Mouse (Mus musculus) heart, postnatal 4 days (tissue): ENCODE results near the gene Borcs6. TPM values are rescaled to one million over a fixed set of nuclear protein-coding genes. Genes with fewer than 3 reads are reported as not detected.

Experiments
- DNase-seq: peaks from one replicate; pipeline ENCODE4 v3.0.0; 2021
- total RNA-seq, 2 experiments: library from RNA; stranded (reverse); gene quantifications; 2 replicates each; pipeline ENCODE4 v1.2.3; 2021

Borcs6 gene
- total RNA-seq, 2 experiments from 2014 or later = 13.8 to 14.3 TPM

- DNase-seq = no peak
Observed at GRCm38 (mm10) chr11:69071262-69071661, 11.7 kb downstream of the Borcs6 start.

GRCm38 (mm10) chr11:69072234-69072633 lies 12.7 kb downstream of the Borcs6 start:
- DNase-seq = no peak

GRCm38 (mm10) chr11:69072666-69073064 lies 13.1 kb downstream of the Borcs6 start:
- no peak for DNase-seq

- peak; percentile 84 for DNase-seq
Observed at GRCm38 (mm10) chr11:69073065-69073888, 13.8 kb downstream of the Borcs6 start.

GRCm38 (mm10) chr11:69073951-69074775 lies 14.6 kb downstream of the Borcs6 start:
- no peak for DNase-seq

GRCm38 (mm10) chr11:69074776-69075069 lies 15.2 kb downstream of the Borcs6 start:
- DNase-seq = no peak

GRCm38 (mm10) chr11:69075764-69076479 lies 16.4 kb downstream of the Borcs6 start:
- DNase-seq = no peak

GRCm38 (mm10) chr11:69076572-69076971 lies 17.1 kb downstream of the Borcs6 start:
- DNase-seq = no peak

GRCm38 (mm10) chr11:69077316-69077715 lies 17.8 kb downstream of the Borcs6 start:
- no peak for DNase-seq

- no peak for DNase-seq
Observed at GRCm38 (mm10) chr11:69078041-69078440, 18.5 kb downstream of the Borcs6 start.

GRCm38 (mm10) chr11:69078805-69079438 lies 19.4 kb downstream of the Borcs6 start:
- no peak for DNase-seq

- DNase-seq = no peak
Observed at GRCm38 (mm10) chr11:69080102-69080854, 20.8 kb downstream of the Borcs6 start.

GRCm38 (mm10) chr11:69080855-69081222 lies 21.3 kb downstream of the Borcs6 start:
- DNase-seq = no peak

GRCm38 (mm10) chr11:69081613-69082012 lies 22.1 kb downstream of the Borcs6 start:
- no peak for DNase-seq

- DNase-seq = no peak
Observed at GRCm38 (mm10) chr11:69085608-69086007, 26.1 kb downstream of the Borcs6 start.

GRCm38 (mm10) chr11:69086390-69086789 lies 26.9 kb downstream of the Borcs6 start:
- DNase-seq = peak; percentile 26

GRCm38 (mm10) chr11:69087082-69087481 lies 27.6 kb downstream of the Borcs6 start:
- DNase-seq = peak; percentile 55

- DNase-seq = no peak
Observed at GRCm38 (mm10) chr11:69087597-69087996, 28.1 kb downstream of the Borcs6 start.

- peak; percentile 94 for DNase-seq
Observed at GRCm38 (mm10) chr11:69088103-69088855, 28.8 kb downstream of the Borcs6 start, which contains the start of gene Vamp2. TSS of gene Vamp2 (plus strand) at chr11:69088490.

- DNase-seq = no peak
Observed at GRCm38 (mm10) chr11:69088856-69089615, 29.5 kb downstream of the Borcs6 start.
